Mouse (Mus musculus) right cerebral cortex, postnatal 4 days (tissue): ENCODE data around the gene Adnp.

Experiments
- DNase-seq: peaks from one replicate; pipeline ENCODE4 v3.0.0-alpha.2; 2022

Gene Adnp

DNA sequence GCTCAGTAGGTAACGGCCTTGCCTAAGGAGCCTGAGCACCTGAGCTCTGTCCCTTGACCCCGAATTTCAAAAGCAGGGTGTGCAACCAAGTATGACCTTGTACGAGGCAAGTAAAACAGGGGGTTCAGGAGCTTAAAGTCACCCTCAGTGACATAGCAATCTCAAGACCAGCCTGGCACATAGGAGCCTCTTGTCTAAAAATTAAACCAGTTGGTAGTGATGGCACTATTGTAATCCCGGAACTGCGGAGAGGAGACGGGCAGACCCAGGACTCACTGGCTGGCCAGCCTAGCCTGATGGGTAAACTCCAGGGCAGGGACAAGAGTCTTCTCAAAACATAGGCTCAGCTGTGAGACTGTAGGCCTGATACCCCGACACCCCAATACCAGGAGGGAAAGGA, 51.2 kb downstream of the Adnp start:
- no peak for DNase-seq

DNA sequence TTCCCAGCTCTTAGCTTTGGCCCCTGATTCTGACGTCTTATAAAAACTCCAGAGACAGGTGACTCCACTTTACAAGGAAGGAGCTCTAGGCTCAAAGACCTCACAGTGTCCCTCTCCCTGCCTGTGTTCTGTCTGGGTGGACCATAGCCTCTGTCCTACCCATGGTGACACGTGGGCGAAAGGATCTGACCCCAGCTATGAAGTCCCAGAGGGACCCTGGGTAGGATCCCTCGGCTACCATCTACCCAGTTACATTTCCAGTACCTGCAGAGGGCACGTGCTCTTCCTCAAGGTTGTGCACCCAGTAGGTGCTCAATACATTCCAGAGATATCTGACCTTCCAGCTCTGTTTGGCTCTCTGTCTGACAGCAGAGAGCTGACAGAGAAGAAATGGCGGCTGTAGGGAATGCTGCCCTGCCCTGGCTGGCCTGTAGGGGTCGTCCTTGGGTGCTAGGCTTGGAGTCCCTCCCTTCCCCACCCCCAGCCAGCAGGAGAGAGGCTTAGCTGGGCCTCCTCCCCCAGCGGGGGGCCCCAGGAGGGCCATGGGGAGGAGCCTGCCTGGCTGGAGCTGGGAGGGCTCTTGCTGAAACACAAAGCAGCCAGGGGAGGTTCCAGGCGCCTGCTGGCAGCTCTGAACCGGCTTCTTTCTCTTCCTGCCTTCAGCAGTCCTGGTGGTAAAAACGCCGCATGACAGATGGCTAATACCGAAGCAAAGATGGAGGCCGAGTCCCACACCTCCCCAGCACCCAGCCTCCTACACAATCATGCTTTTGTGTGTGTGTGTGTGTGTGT, 52.6 kb downstream of the Adnp start:
- DNase-seq: peak; percentile 55

DNA sequence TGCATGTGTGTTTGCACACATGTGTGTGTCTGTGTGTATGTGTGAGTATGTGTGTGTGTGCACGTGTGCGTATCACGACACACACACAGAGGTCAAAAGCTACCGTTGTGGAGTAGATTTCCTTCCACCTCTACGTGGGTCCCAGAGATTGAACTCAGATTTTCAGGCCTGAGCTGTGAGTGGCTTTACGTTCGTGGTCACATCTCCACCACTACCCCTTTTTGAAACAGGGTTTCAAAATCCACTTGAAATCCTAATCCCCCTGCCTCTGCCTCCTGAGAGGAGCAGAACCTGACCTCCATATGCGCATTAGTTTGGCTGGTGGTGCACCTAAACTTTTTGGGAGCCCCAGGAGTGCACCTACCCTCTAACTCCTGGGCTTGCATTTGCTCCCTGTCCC, 57.7 kb downstream of the Adnp start:
- DNase-seq: no peak

DNA sequence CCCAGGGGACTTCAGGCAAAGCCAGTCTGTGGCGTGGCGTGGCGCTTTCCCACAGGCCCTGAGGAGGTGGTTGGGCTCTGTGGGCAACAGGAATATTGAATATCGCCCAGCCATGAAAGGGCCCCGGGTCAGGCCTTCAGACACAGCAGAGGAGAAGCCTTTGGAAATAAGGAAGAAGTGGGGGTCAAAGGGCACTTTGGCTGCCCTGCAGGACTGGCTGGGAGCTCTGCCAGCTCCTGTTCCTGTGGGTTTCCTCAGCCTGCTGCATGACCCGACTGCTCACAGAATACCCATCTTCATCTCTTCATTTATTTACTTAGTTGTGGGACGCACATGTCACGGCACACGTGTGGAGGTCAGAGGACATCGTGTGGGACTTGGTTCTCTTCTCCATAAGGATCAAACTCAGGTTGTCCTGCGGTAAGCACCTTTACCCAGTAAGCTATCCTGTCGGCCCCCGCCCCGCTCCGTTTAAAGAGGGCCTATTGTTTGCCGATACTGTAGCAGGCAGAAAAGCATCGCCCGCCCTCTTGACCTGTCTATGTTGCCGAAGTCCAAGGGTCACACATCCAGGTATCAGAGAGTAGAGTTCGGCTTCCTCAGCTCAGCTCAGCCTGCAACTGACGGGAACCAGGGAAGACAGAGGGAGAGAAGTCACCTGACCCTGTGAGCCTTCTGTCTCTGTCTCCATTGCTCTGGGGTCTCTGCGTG, 59.0 kb downstream of the Adnp start:
- DNase-seq: no peak

DNA sequence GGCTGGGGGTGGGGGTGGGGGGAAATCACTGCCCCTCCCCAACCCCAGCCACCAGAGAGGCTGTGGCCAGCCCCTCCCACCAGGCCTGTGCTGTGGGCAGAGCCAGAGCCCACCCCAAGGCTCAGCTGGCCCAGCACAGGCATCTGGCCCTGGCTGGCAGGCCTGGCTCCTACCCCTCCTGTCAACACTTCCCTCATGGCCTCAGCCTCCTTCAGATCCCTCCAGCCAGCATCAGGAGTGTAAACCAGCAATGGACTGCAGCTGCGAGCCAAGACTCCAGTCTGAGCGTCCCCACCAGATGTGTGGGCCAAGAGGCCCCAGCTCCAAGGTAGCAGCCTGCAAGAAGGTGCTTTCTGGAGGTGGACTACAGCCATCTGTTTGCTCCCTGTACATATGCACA, 61.5 kb downstream of the Adnp start:
- DNase-seq: no peak

DNA sequence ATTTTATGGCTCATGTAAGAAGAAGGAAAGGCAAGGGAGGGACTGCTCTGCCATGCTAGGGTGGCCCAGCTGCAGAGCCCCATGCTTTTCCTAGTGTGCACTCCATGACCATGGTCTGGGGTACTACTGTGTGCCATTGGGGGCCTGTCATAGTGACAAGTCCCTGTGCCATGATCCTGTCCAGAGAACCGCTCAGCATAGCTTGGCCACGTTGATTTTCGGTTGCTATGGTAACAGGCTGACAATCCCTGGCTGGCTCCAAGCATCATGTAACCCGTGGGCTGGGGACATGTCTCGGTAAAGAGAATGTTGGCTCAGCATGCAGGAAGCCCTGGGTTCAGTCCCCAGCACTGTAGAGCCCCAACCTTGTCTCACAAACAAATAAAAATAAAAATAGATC, 63.1 kb downstream of the Adnp start:
- DNase-seq: no peak

DNA sequence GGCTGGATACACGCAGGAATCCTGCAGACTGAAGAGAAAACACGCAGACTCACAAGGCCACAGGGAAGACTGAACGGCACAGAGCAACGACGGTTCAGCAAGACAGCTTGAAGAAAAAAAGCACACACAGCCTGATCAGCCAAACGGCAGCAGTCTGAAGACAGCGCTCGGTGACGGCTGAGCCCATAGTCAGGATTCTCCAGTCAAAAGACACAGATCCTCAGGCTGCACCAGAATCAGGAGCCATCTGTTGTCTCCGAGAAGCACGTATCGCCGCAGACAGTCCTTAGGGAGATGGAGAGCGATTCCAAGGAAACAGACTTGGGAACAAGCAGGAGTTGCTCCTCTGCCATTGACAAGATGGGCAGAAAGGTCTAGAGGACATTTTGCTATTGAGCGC, 69.8 kb downstream of the Adnp start:
- DNase-seq: peak; percentile 44
